Mouse (Mus musculus) heart, embryonic 11.5 days (tissue): ENCODE measurements around the gene Map7. TPM values are rescaled to one million over a fixed set of nuclear protein-coding genes. Genes with fewer than 3 reads are reported as not detected.

Source experiments
- ATAC-seq: fragments of 200-750 bp; cut with Nextera tagmentation; replicated peaks from 2 replicates; pipeline ENCODE4 v1.8.0; 2017; ENCODE audit warnings: moderate library complexity; ENCODE audit not compliant: insufficient number of reproducible peaks, low FRiP score, low TSS enrichment
- H3K27ac ChIP-seq: fragments of 300-500 bp; sonication (generic); 2 replicates; pipeline ENCODE4 v1.5.1; 2014; ENCODE audit warnings: mild to moderate bottlenecking, low read depth, low read length
- H3K27me3 ChIP-seq: fragments of 300-500 bp; sonication (generic); 2 replicates; pipeline ENCODE4 v1.6.1; 2014; ENCODE audit warnings: mild to moderate bottlenecking, low read length, mixed read lengths; ENCODE audit not compliant: control insufficient read depth, insufficient read depth
- H3K36me3 ChIP-seq: fragments of 300-500 bp; sonication (generic); 2 replicates; pipeline ENCODE4 v1.6.1; 2014; ENCODE audit warnings: mild to moderate bottlenecking, low read length, moderate library complexity, mixed read lengths; ENCODE audit not compliant: control insufficient read depth, insufficient read depth
- H3K4me1 ChIP-seq: fragments of 300-500 bp; sonication (generic); 2 replicates; pipeline ENCODE4 v1.6.1; 2014; ENCODE audit warnings: low read length; ENCODE audit not compliant: control insufficient read depth, insufficient read depth
- H3K4me2 ChIP-seq: fragments of 300-500 bp; sonication (generic); 2 replicates; pipeline ENCODE4 v1.6.1; 2014; ENCODE audit warnings: mild to moderate bottlenecking, moderate library complexity
- H3K4me3 ChIP-seq: fragments of 300-500 bp; sonication (generic); 2 replicates; pipeline ENCODE4 v1.5.1; 2014; ENCODE audit warnings: low read depth, low read length
- H3K9ac ChIP-seq: fragments of 300-500 bp; sonication (generic); 2 replicates; pipeline ENCODE4 v1.6.1; 2014; ENCODE audit warnings: mild to moderate bottlenecking, low read depth, low read length, moderate library complexity
- H3K9me3 ChIP-seq: fragments of 300-500 bp; sonication (generic); replicated peaks from 2 replicates; pipeline ENCODE4 v1.6.1; 2016; ENCODE audit warnings: low read length; ENCODE audit not compliant: control insufficient read depth
- WGBS: fragments of 180-500 bp; shearing (Covaris S2); extraction: QIAGEN DNeasy Blood & Tissue Kit; methylation state at CpG from one replicate; pipeline ENCODE4 v1.1.7; 2014; ENCODE audit not compliant: insufficient replicate concordance; 5-methylcytosine and 5-hydroxymethylcytosine counted together
- polyA plus RNA-seq: library from polyadenylated mRNA; unstranded; fragments of >200 nt; fragmentation: Nextera tagmentation; extraction: Ambion mirVana; gene quantifications from 2 replicates; pipeline ENCODE4 v1.2.1, GENCODE M21; 2014

The Map7 gene
- polyA plus RNA-seq, 1 experiment from 2014 or later = 3.9 TPM

DNA sequence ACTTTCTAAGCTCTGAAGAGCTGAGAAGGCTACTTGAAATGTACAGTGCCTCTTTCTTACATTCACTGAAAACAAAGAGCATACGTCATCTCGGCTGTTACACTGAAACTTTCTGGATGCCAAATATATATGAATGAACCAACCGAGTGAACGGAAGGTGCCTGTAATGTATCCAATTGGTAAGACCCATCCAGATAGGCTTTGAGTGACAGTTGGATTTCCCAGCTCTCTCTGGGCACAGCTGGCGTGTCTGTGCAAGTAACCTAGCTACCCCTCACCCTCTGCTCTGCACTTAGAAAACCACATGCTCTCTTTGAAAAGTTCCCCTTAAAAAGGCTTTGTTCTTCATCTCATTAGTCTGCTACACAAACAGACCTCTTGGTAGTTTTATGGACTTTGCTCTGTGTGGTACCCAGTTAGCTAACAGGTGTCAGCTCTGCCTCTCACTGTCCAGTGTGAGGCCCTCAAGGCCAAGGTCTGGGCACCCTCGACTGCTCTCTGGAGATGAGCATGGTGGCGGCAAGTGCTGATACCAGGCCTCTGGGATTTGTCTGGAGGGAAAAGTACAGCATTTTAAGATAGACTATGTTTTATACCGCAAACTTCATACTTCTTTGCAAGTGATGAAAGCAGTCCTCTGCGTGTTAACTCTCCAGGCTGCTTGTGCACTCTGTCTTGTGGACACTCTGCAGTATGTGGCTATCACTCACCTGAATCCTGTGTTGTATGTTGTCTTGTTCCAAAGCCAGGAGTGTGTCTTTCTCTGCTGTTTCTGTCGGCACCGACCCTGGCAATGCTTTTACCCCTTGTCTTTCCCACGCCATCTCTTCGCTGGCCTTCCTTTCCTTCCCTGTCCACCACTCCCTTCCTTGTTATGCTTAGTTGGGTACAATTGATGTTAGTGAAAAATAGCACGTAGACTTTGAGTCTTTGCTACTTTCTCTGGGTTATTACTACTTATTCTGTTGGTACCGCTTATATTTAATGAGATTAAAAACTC is 109.8 kb downstream of the Map7 start:
- Histone ChIP-seq H3K27ac (no peak overlapping the region), H3K4me1 (no peaks in the 10 kb centered on the region), H3K4me3 (no peak overlapping the region), H3K9me3 (no peaks in the 10 kb centered on the region), H3K9ac (no peak overlapping the region), H3K36me3 (no peaks in the 10 kb centered on the region), H3K27me3 (no peaks in the 10 kb centered on the region), H3K4me2 (no peak overlapping the region)
- WGBS = 83% methylated on average over 15 of the region's 15 CpGs
- ATAC-seq = no peak

DNA sequence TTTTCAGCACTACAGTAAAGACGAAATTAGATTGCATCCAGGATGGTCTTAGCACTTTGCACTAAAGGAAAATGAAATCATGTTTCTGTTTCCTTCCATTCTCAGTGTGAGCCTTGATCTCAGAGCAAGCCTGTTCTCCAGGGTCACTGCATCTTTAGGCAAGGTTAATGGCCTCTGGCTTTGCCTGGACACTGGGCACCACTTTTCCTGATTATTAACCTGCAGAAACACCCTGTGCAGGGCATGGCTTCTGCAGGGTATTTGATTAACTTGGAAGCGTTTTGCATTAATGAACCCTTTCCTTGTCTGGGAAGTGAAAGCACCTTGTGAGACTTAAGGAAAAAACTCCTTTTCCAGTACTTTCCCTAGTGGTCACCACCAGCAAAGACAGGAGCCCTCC is 111.2 kb downstream of the Map7 start:
- H3K36me3 ChIP-seq = no peaks in the 10 kb centered on the region
- ATAC-seq = no peak
- 80% methylated on average over 2 of the region's 2 CpGs for WGBS

DNA sequence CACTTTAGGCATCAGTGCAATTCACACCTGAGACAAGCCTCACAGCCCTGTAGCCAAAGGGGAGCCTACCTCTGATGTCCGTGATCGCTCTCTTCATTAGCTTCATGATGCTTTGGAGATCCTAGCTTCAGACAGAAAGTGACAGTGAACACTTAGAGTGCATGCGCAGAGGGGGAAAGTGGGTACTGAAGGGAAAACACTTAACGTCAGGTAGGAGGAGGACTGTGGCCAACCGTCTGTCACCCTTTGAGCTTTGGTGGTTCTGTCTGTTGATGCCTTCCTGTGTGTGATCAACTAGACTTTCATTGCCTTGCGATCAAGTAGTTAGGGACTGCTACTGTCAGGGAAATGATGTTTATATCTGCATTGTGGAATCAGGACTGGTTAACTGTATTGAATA is 114.6 kb downstream of the Map7 start:
- Histone ChIP-seq H3K9ac (no peak overlapping the region), H3K27ac (no peak overlapping the region), H3K36me3 (no peaks in the 10 kb centered on the region), H3K4me3 (no peak overlapping the region), H3K9me3 (no peaks in the 10 kb centered on the region), H3K4me2 (no peak overlapping the region), H3K4me1 (0 out of 2 replicates have a peak, but pooled peaks cover 3% of the 10 kb centered on the region), H3K27me3 (no peaks in the 10 kb centered on the region)
- 81% methylated on average over 6 of the region's 6 CpGs for WGBS
- no peak for ATAC-seq

More for the DNA sequence above, 111.2 kb downstream of the Map7 start:
- Histone ChIP-seq H3K9ac (no peak overlapping the region), H3K27me3 (no peaks in the 10 kb centered on the region), H3K9me3 (no peaks in the 10 kb centered on the region), H3K4me3 (no peak overlapping the region), H3K27ac (no peak overlapping the region), H3K4me1 (no peaks in the 10 kb centered on the region), H3K4me2 (no peak overlapping the region)

DNA sequence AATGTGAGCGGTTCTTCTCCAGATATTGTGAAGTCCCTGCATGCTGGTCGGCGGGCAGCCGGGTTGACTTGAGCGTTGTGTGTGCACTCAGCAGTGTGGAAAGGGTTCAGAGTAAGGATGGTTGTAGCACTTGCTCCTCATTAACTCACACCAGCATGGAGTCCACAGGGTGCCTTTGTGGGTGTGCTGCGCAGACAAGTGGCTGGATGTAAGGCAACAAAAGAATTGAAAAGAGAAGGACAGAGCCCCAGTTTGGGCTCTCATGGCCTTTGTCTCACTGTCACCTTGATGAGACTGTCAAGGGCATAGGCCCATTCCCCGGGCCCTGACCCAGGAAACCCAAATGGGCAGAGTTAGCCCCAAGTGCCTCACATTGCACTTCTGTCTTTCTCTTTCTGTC is 116.2 kb downstream of the Map7 start:
- Histone ChIP-seq H3K27me3 (no peaks in the 10 kb centered on the region), H3K36me3 (no peaks in the 10 kb centered on the region), H3K4me3 (no peak overlapping the region), H3K9me3 (no peaks in the 10 kb centered on the region), H3K27ac (no peak overlapping the region), H3K4me2 (no peak overlapping the region), H3K9ac (no peak overlapping the region), H3K4me1 (0 out of 2 replicates have a peak, but pooled peaks cover 3% of the 10 kb centered on the region)
- WGBS = 88% methylated on average over 7 of the region's 7 CpGs
- no peak for ATAC-seq

DNA sequence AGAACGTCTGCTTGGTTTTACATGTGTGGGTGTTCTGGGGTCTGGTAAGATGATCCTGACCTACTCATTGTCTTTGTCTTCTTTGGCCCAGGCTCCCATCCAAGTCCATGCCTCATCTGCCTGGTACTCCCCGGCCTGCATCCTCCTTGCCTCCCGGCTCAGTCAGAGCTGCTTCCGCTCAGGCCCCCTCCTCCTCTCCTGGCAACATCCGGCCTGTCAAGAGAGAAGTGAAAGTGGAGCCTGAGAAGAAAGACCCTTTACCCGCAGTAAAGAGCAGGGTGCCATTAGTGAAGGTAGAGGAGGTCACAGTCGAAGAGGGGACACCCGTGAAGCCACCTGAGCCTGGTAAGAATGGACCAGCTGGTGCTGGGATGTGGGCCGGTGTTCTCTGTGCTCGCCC is 118.8 kb downstream of the Map7 start:
- Histone ChIP-seq H3K9ac (no peak overlapping the region), H3K4me2 (no peak overlapping the region), H3K4me1 (0 out of 2 replicates have a peak, but pooled peaks cover 3% of the 10 kb centered on the region), H3K4me3 (no peak overlapping the region), H3K36me3 (no peaks in the 10 kb centered on the region), H3K27ac (no peak overlapping the region), H3K27me3 (no peaks in the 10 kb centered on the region), H3K9me3 (no peaks in the 10 kb centered on the region)
- no peak for ATAC-seq
- WGBS = 65% methylated on average over 10 of the region's 10 CpGs

DNA sequence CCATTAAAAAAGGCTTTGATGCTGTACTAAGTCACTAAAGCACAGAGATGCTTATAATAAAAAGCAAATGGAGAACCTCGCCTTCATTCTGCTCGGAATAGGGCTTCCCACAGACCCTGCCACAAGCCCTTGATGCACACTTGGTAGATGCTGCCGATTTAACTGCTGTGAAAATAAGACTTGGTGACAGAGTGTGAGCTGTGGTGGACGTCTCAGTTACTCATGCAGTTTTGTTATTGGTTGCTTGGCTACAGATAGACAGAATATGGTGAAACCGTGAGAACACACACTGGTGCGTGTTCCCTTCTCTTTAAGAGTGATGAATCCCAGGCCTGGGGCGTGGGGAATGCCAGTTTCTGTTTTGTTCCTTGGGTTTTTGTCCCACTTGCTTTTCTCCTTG is 120.7 kb downstream of the Map7 start:
- no peak for ATAC-seq
- 66% methylated on average over 7 of the region's 7 CpGs for WGBS

DNA sequence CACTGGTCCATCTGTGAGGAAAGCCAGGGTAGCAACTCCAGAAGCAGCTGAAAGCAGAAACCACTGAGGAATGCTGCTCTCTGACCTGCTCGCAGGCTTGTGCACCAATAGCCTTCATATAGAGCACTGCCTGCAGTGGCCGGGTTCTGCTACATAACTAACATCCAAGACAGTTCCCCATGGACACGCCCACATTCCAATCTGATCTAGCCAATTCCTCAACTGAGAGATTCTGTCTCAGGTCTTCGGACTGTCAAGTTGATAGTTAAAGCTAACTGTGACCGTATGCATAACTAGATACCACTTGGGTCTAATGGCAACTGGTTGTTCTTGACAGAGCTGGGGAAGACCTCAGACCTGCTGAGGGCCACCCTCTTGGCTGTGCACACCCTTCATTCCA is 124.1 kb downstream of the Map7 start:
- ATAC-seq = no peak
- no peak overlapping the region for H3K9ac ChIP-seq
- H3K36me3 ChIP-seq = no peaks in the 10 kb centered on the region
- H3K4me1 ChIP-seq = peaks cover 8% of the 10 kb centered on the region; the same call in 1 of the 2 replicates
- no peak overlapping the region for H3K4me3 ChIP-seq
- H3K9me3 ChIP-seq = no peaks in the 10 kb centered on the region
- H3K27me3 ChIP-seq = 0 out of 2 replicates have a peak, but pooled peaks cover 2% of the 10 kb centered on the region
- no peak overlapping the region for H3K4me2 ChIP-seq
- 78% methylated on average over 5 of the region's 5 CpGs for WGBS
- H3K27ac ChIP-seq = no peak overlapping the region

More for the DNA sequence above, 120.7 kb downstream of the Map7 start:
- Histone ChIP-seq H3K4me3 (no peak overlapping the region), H3K27ac (no peak overlapping the region), H3K36me3 (no peaks in the 10 kb centered on the region), H3K4me1 (peaks cover 10% of the 10 kb centered on the region; the same call in 1 of the 2 replicates), H3K27me3 (0 out of 2 replicates have a peak, but pooled peaks cover 2% of the 10 kb centered on the region), H3K4me2 (no peak overlapping the region), H3K9ac (no peak overlapping the region), H3K9me3 (no peaks in the 10 kb centered on the region)

DNA sequence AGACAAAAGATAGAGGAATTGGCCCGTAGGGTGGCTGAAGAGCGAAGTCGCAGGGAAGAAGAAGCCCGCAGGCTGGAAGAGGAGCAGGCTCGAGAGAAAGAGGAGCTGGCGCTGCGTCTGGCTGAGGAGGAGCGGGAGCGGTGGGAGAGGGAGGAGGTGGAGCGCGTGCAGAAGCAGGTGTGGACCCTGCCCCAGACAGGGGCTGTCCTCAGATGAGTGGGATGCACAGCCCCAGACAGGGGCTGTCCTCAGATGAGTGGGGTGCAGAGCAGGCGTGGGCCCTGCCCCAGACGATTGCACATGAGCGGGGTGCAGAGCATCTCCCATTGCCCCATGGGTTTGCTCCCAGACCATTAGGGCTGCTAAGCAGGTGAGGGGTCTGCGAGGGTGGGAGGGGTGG is 125.0 kb downstream of the Map7 start:
- H3K4me1 ChIP-seq = peaks cover 8% of the 10 kb centered on the region; the same call in 1 of the 2 replicates
- H3K9me3 ChIP-seq = no peaks in the 10 kb centered on the region
- H3K27ac ChIP-seq = no peak overlapping the region
- H3K4me2 ChIP-seq = no peak overlapping the region
- H3K9ac ChIP-seq = no peak overlapping the region
- WGBS = 62% methylated on average over 15 of the region's 15 CpGs
- no peak overlapping the region for H3K4me3 ChIP-seq
- no peaks in the 10 kb centered on the region for H3K36me3 ChIP-seq
- no peak for ATAC-seq
- 0 out of 2 replicates have a peak, but pooled peaks cover 2% of the 10 kb centered on the region for H3K27me3 ChIP-seq
